Mouse (Mus musculus): ENCODE data around the gene Tspan32. TPM values are rescaled to one million over a fixed set of nuclear protein-coding genes. Genes with fewer than 3 reads are reported as not detected.
A peak's percentile ranks its signal among the peaks of the same experiment; 100 is the strongest.

Gene Tspan32
- polyA plus RNA-seq, 1 experiment from 2014 or later, result 37.5 TPM

GRCm38 (mm10) chr7:143058221-143058697, 53.4 kb downstream of the Tspan32 start:
- Histone ChIP-seq H3K4me3 (ENCODE audit: low read depth, low read length) (no peak overlapping the region), H3K4me2 (ENCODE audit: low read depth, low read length) (peak overlapping the region; percentile 52), H3K27me3 (ENCODE audit: insufficient read depth, low read length) (no peaks in the 10 kb centered on the region), H3K36me3 (replicated peaks; ENCODE audit: insufficient read depth, low read length) (peaks cover 21% of the 10 kb centered on the region), H3K9me3 (ENCODE audit: low read length) (no peaks in the 10 kb centered on the region), H3K4me1 (ENCODE audit: insufficient read depth) (peaks cover 67% of the 10 kb centered on the region), H3K27ac (ENCODE audit: low read depth) (peak overlapping the region; percentile 79), H3K9ac (replicated peaks) (peak overlapping the region; percentile 23)
- WGBS (ENCODE audit: insufficient replicate concordance), result 26% methylated on average over 5 of the region's 5 CpGs
- ATAC-seq (0 out of 2 replicates have a peak, but pooled peaks have one; percentile 3), DNase-seq (no peak)
- TF ChIP-seq CTCF (IDR thresholded peaks at IDR 0.05; ENCODE audit: low read depth), result no peak
- TF ChIP-seq EP300 (IDR thresholded peaks at IDR 0.05; ENCODE audit: low read depth), result no peak

DNA sequence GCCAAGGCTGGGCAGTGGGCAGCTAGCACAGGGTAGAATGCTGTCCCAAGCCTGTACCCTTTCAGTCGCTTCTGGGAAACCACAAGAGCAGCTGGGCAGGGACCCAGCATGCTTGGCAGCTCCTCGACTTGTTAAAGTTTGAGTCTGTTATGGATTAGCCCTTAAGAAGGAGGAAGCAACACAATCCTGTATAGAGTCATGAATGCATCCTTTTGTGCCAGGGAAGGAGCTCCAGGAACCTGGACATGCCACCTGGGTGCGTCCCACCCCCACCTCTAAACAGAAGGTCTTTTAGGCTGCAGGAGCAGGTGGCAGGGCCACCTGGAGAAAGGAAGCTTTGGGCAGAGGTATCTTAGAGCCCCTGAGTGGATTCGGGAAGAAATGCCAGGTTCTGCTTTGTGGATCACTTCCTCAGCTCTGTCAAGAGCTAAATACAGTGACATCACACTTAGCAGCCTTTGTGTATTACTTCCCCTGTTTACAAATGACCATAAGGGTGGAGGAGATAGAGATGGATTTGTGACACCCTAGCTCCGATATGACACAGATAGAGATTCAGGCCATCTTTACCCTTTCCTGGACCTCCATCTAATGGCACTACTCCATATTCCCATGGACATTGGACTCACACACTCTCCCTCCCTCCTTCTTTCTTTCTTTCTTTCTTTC, 54.5 kb downstream of the Tspan32 start:
- 47% methylated on average over 5 of the region's 5 CpGs for WGBS (ENCODE audit: insufficient replicate concordance)
- DNase-seq, result no peak
- Histone ChIP-seq H3K4me3 (ENCODE audit: low read depth, low read length) (no peak overlapping the region), H3K27ac (ENCODE audit: low read depth) (peak overlapping the region; percentile 79), H3K4me2 (ENCODE audit: low read depth, low read length) (no peak overlapping the region), H3K4me1 (ENCODE audit: insufficient read depth) (peaks cover 56% of the 10 kb centered on the region), H3K27me3 (ENCODE audit: insufficient read depth, low read length) (no peaks in the 10 kb centered on the region), H3K9me3 (ENCODE audit: low read length) (no peaks in the 10 kb centered on the region), H3K36me3 (replicated peaks; ENCODE audit: insufficient read depth, low read length) (peaks cover 32% of the 10 kb centered on the region), H3K9ac (replicated peaks) (peak overlapping the region; percentile 23; the same call in 1 of the 2 replicates)
- ATAC-seq, result no peak
- TF ChIP-seq EP300 (IDR thresholded peaks at IDR 0.05; ENCODE audit: low read depth) (no peak), CTCF (IDR thresholded peaks at IDR 0.05; ENCODE audit: low read depth) (no peak)

GRCm38 (mm10) chr7:143062704-143063103, 57.9 kb downstream of the Tspan32 start:
- DNase-seq (no peak), ATAC-seq (no peak)
- H3K9ac ChIP-seq (replicated peaks), result no peak overlapping the region
- no peak overlapping the region for H3K4me2 ChIP-seq (ENCODE audit: low read depth, low read length)
- H3K4me1 ChIP-seq (ENCODE audit: insufficient read depth), result peaks cover 23% of the 10 kb centered on the region
- no peaks in the 10 kb centered on the region for H3K27me3 ChIP-seq (ENCODE audit: insufficient read depth, low read length)
- peaks cover 63% of the 10 kb centered on the region for H3K36me3 ChIP-seq (replicated peaks; ENCODE audit: insufficient read depth, low read length)
- H3K9me3 ChIP-seq (ENCODE audit: low read length), result no peaks in the 10 kb centered on the region
- TF ChIP-seq EP300 (IDR thresholded peaks at IDR 0.05; ENCODE audit: low read depth) (no peak), CTCF (IDR thresholded peaks at IDR 0.05; ENCODE audit: low read depth) (no peak)
- no peak overlapping the region for H3K27ac ChIP-seq (ENCODE audit: low read depth)
- H3K4me3 ChIP-seq (ENCODE audit: low read depth, low read length), result no peak overlapping the region
- 54% methylated on average over 2 of the region's 2 CpGs for WGBS (ENCODE audit: insufficient replicate concordance)

DNA sequence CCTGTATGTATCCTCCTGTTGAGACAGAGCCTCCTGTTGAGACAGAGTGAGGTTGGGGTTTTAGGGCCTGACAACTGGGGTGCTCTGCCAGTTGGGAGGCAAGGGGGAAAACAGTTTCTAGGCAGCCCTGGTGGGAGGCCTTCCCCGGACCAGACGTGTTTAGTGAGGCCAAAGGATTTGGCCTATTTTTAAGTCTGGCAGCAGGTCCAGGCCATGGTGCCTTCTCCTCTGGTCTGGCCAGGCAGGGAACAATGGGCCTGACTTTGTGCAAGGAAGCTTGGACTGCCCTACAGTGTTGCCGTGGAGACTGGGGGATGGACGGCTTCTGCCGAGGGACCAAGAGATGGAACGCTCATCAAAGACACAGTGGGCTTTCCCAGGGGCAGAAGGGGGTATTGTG, 59.4 kb downstream of the Tspan32 start:
- Histone ChIP-seq H3K4me3 (ENCODE audit: low read depth, low read length) (no peak overlapping the region), H3K4me2 (ENCODE audit: low read depth, low read length) (no peak overlapping the region), H3K27me3 (ENCODE audit: insufficient read depth, low read length) (no peaks in the 10 kb centered on the region), H3K4me1 (ENCODE audit: insufficient read depth) (peaks cover 15% of the 10 kb centered on the region), H3K9me3 (ENCODE audit: low read length) (no peaks in the 10 kb centered on the region), H3K9ac (replicated peaks) (no peak overlapping the region), H3K36me3 (replicated peaks; ENCODE audit: insufficient read depth, low read length) (peaks cover 66% of the 10 kb centered on the region), H3K27ac (ENCODE audit: low read depth) (peak overlapping the region; percentile 66; the same call in 1 of the 2 replicates)
- DNase-seq (no peak), ATAC-seq (no peak)
- WGBS (ENCODE audit: insufficient replicate concordance), result 80% methylated on average over 6 of the region's 6 CpGs
- TF ChIP-seq CTCF (IDR thresholded peaks at IDR 0.05; ENCODE audit: low read depth) (no peak), EP300 (IDR thresholded peaks at IDR 0.05; ENCODE audit: low read depth) (no peak)

DNA sequence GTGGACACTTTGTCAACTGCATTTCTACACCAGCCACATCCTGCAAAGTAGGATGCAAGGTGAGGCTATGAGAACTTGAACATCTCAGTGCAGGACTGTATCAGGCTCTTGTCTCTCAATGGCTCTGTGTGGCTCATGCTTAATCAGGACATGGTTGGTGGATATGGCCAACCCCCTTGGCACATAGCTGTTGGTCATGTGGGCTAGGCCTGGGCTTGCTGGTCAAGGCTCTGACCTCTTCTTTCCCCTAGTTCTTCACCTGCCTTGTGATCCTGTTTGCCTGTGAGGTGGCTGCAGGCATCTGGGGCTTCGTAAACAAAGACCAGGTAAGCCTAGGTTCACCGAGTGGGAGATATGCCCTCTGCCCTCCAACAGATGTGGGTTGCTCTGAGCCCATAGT, 60.8 kb downstream of the Tspan32 start:
- peaks cover 19% of the 10 kb centered on the region for H3K4me1 ChIP-seq (ENCODE audit: insufficient read depth)
- TF ChIP-seq CTCF (IDR thresholded peaks at IDR 0.05; ENCODE audit: low read depth), result no peak
- TF ChIP-seq EP300 (IDR thresholded peaks at IDR 0.05; ENCODE audit: low read depth), result no peak
- 78% methylated on average over 2 of the region's 2 CpGs for WGBS (ENCODE audit: insufficient replicate concordance)
- DNase-seq, result no peak
- no peak overlapping the region for H3K9ac ChIP-seq (replicated peaks)
- peaks cover 64% of the 10 kb centered on the region for H3K36me3 ChIP-seq (replicated peaks; ENCODE audit: insufficient read depth, low read length)
- no peak for ATAC-seq
- H3K4me3 ChIP-seq (ENCODE audit: low read depth, low read length), result no peak overlapping the region
- H3K9me3 ChIP-seq (ENCODE audit: low read length), result no peaks in the 10 kb centered on the region
- no peak overlapping the region for H3K4me2 ChIP-seq (ENCODE audit: low read depth, low read length)
- 0 out of 2 replicates have a peak overlapping the region, but pooled peaks have one; percentile 29 for H3K27ac ChIP-seq (ENCODE audit: low read depth)
- no peaks in the 10 kb centered on the region for H3K27me3 ChIP-seq (ENCODE audit: insufficient read depth, low read length)

DNA sequence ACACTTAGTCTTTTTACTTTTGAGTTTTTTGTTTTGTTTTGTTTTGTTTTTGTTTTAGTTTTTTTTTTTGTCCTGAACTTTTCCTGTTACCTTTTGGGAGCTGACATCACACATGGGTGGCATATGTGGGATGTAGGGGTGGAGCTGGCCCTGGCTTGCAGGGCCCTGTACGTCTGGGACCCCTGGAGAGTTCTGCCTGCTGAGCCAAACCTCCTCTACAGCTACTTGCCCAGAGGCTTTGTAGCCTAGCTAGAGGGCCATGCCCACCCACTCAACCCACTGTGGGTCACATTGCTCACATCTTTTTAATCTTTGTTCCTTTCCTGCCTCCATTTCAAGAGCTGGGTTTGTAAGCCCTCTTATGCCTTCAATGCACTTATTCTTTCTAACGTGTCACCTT, 62.6 kb downstream of the Tspan32 start:
- Histone ChIP-seq H3K4me3 (ENCODE audit: low read depth, low read length) (no peak overlapping the region), H3K36me3 (replicated peaks; ENCODE audit: insufficient read depth, low read length) (peaks cover 53% of the 10 kb centered on the region), H3K4me1 (ENCODE audit: insufficient read depth) (peaks cover 17% of the 10 kb centered on the region), H3K27ac (ENCODE audit: low read depth) (no peak overlapping the region), H3K9me3 (ENCODE audit: low read length) (no peaks in the 10 kb centered on the region), H3K9ac (replicated peaks) (no peak overlapping the region), H3K27me3 (ENCODE audit: insufficient read depth, low read length) (no peaks in the 10 kb centered on the region), H3K4me2 (ENCODE audit: low read depth, low read length) (no peak overlapping the region)
- DNase-seq, result no peak
- WGBS (ENCODE audit: insufficient replicate concordance), result 76% methylated on average over 2 of the region's 2 CpGs
- no peak for TF ChIP-seq CTCF (IDR thresholded peaks at IDR 0.05; ENCODE audit: low read depth)
- no peak for TF ChIP-seq EP300 (IDR thresholded peaks at IDR 0.05; ENCODE audit: low read depth)
- no peak for ATAC-seq

All from liver, postnatal 0 days (tissue).